Mouse (Mus musculus): ENCODE data around the gene Rnf13.
A peak's percentile ranks its signal among the peaks of the same experiment; 100 is the strongest.

Gene Rnf13

DNA sequence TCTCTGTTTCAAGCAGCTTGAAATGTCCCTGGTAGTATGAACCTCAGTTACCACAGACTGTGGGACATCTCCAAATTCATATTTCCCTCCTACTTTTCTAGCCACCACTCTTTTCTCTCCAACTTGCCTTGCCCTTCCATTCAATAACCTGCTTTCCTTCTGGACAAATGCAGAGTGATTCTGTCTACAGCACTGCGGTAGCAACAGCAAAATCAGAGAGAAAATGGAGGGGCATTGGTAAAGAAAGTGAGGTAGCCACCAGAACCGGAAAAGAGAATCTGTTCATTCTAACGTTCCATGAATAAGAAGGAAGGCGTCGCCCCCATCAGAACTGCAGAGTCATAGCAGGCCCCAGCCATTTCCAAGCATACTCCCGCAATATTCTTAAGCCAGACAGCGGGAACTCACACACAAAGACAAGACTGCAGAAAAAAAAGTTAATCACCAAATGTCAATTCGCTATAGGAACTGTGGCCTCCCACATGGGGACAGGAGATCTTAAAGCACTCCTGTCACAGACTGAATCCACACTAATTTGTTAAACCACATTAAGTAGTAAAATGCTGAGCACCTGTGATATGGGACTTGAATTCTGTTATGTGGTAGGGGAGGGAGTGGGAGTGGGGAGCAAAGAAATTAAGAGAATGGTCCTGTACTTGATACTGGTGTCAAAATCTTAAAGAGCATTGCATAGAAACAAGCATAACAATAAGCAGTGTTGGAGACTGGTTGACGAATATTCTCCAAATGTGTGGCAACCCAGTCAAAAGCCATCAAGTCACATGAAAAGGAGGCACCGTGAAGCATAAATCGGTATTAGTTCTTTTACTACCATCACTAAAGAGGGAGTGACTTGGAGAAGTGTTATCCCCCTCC is 110.2 kb downstream of the Rnf13 start:
- DNase-seq (ENCODE audit: low spot score): no peak

GRCm38 (mm10) chr3:57846662-57846911 is 110.7 kb downstream of the Rnf13 start:
- DNase-seq (ENCODE audit: low spot score): no peak

GRCm38 (mm10) chr3:57846912-57847759 is 111.3 kb downstream of the Rnf13 start:
- DNase-seq (ENCODE audit: low spot score): peak; percentile 34

- DNase-seq (ENCODE audit: low spot score): peak; percentile 70
Observed at GRCm38 (mm10) chr3:57847760-57848185, 111.9 kb downstream of the Rnf13 start, which contains the start of gene Pfn2. Pfn2 (minus strand) TSS chr3:57848079.

DNA sequence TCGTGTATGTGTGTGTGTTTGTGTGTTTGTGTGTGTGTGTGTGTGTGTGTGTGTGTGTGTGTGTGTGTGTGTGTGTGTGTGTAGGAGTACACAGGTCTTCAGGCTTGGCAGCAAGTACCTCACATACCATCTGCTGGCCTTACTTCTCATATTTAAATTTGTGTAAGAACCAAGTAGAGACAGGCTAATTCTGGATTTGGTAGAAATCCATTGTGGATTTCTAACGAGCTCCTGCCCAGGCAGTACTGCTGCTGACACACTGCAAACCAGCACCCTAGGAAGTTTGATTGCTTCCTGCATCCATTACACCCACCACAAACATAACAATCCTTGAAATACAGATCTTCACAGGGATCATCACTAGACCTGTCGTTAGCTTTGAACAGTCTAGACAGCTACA is 147.1 kb downstream of the Rnf13 start:
- DNase-seq (ENCODE audit: low spot score): no peak

Measured in ovary, adult 18-20 months (tissue).